Mouse (Mus musculus): ENCODE data around the gene Mthfr.

- TF ChIP-seq POLR2A (IDR thresholded peaks at IDR 0.05; ENCODE audit: insufficient read length, low read depth), result no peak
- TF ChIP-seq MAX (IDR thresholded peaks at IDR 0.05; ENCODE audit: low read depth), result no peak
- no peak for TF ChIP-seq POLR2AphosphoS2 (IDR thresholded peaks at IDR 0.05; ENCODE audit: insufficient read length, low read depth)
Measured at GRCm38 (mm10) chr4:148012216-148012615, 26.7 kb upstream of the Mthfr start.

All from myocyte (in vitro differentiated cells).